Mouse (Mus musculus) testis, adult 2 months (tissue): ENCODE measurements around the gene Col8a1. TPM values are rescaled to one million over a fixed set of nuclear protein-coding genes. Genes with fewer than 3 reads are reported as not detected.

Experiments
- H3K27ac ChIP-seq: fragments of 200-500 bp; 2 replicates; pipeline ENCODE4 v1.5.1; 2012; ENCODE audit warnings: low read depth, low read length; ENCODE audit not compliant: control insufficient read depth, insufficient read depth
- H3K27me3 ChIP-seq: fragments of 200-500 bp; 2 replicates; pipeline ENCODE4 v1.6.1; 2012; ENCODE audit warnings: mild to moderate bottlenecking, low read length, moderate library complexity; ENCODE audit not compliant: control insufficient read depth, insufficient read depth
- H3K36me3 ChIP-seq: fragments of 200-500 bp; 2 replicates; pipeline ENCODE4 v1.6.1; 2012; ENCODE audit warnings: mild to moderate bottlenecking, low read length; ENCODE audit not compliant: control insufficient read depth, insufficient read depth
- H3K4me1 ChIP-seq: fragments of 200-500 bp; 2 replicates; pipeline ENCODE4 v1.6.1; 2012; ENCODE audit warnings: low read length; ENCODE audit not compliant: control insufficient read depth, insufficient read depth
- H3K4me3 ChIP-seq: fragments of 200-500 bp; 2 replicates; pipeline ENCODE4 v1.5.1; 2012; ENCODE audit warnings: low read depth, mild to moderate bottlenecking, low read length, moderate library complexity, mixed read lengths; ENCODE audit not compliant: control insufficient read depth
- CTCF ChIP-seq: fragments of 200-500 bp; IDR thresholded peaks from 2 replicates; pipeline ENCODE4 v1.5.1; 2012; ENCODE audit warnings: low read depth, mild to moderate bottlenecking, inconsistent platforms, low read length, moderate library complexity; ENCODE audit not compliant: control insufficient read depth, insufficient read depth, insufficient replicate concordance
- POLR2A ChIP-seq: fragments of 200-500 bp; IDR thresholded peaks from 2 replicates; pipeline ENCODE4 v1.6.1; 2012; ENCODE audit warnings: low read depth, mild to moderate bottlenecking, inconsistent platforms, low read length, moderate library complexity; ENCODE audit not compliant: control insufficient read depth
- polyA plus RNA-seq: library from polyadenylated mRNA; depleted of rRNA; stranded (reverse); fragments of >200 nt; gene quantifications from 2 replicates; pipeline ENCODE4 v1.2.3, GENCODE M21; 2012

Col8a1 gene
- polyA plus RNA-seq, 1 experiment = 0.58 TPM

GRCm38 (mm10) chr16:57733545-57733944 lies 21.0 kb downstream of the Col8a1 start:
- H3K4me3 ChIP-seq = no peak overlapping the region
- H3K36me3 ChIP-seq = no peaks in the 10 kb centered on the region
- H3K4me1 ChIP-seq = no peaks in the 10 kb centered on the region
- H3K27me3 ChIP-seq = no peaks in the 10 kb centered on the region
- TF ChIP-seq POLR2A (no peak), CTCF (no peak)
- no peak overlapping the region for H3K27ac ChIP-seq

GRCm38 (mm10) chr16:57733139-57733538 lies 21.4 kb downstream of the Col8a1 start:
- no peak for TF ChIP-seq POLR2A
- no peak for TF ChIP-seq CTCF
- Histone ChIP-seq H3K36me3 (no peaks in the 10 kb centered on the region), H3K27me3 (no peaks in the 10 kb centered on the region), H3K4me3 (no peak overlapping the region), H3K27ac (no peak overlapping the region), H3K4me1 (no peaks in the 10 kb centered on the region)

- Histone ChIP-seq H3K36me3 (no peaks in the 10 kb centered on the region), H3K4me1 (peaks cover 2% of the 10 kb centered on the region; the same call in 1 of the 2 replicates), H3K4me3 (no peak overlapping the region), H3K27ac (no peak overlapping the region), H3K27me3 (no peaks in the 10 kb centered on the region)
- TF ChIP-seq CTCF (no peak), POLR2A (no peak)
These were observed 29.6 kb downstream of the Col8a1 start for GRCm38 (mm10) chr16:57724978-57725377.

GRCm38 (mm10) chr16:57718982-57719381 lies 35.6 kb downstream of the Col8a1 start:
- H3K4me1 ChIP-seq = no peaks in the 10 kb centered on the region
- H3K36me3 ChIP-seq = no peaks in the 10 kb centered on the region
- TF ChIP-seq CTCF = no peak
- TF ChIP-seq POLR2A = no peak
- H3K27ac ChIP-seq = no peak overlapping the region
- no peaks in the 10 kb centered on the region for H3K27me3 ChIP-seq
- no peak overlapping the region for H3K4me3 ChIP-seq

- H3K27ac ChIP-seq = no peak overlapping the region
- H3K4me3 ChIP-seq = no peak overlapping the region
- H3K27me3 ChIP-seq = no peaks in the 10 kb centered on the region
- H3K36me3 ChIP-seq = no peaks in the 10 kb centered on the region
- H3K4me1 ChIP-seq = no peaks in the 10 kb centered on the region
- no peak for TF ChIP-seq CTCF
- no peak for TF ChIP-seq POLR2A
These were observed 55.8 kb downstream of the Col8a1 start for GRCm38 (mm10) chr16:57698733-57699132.

- H3K27me3 ChIP-seq = no peaks in the 10 kb centered on the region
- H3K4me3 ChIP-seq = no peak overlapping the region
- no peak overlapping the region for H3K27ac ChIP-seq
- H3K36me3 ChIP-seq = no peaks in the 10 kb centered on the region
- TF ChIP-seq POLR2A (no peak), CTCF (no peak)
- no peaks in the 10 kb centered on the region for H3K4me1 ChIP-seq
These were observed 59.8 kb downstream of the Col8a1 start for GRCm38 (mm10) chr16:57694694-57695093.

- H3K4me1 ChIP-seq = no peaks in the 10 kb centered on the region
- H3K27me3 ChIP-seq = no peaks in the 10 kb centered on the region
- TF ChIP-seq POLR2A (no peak), CTCF (no peak)
- H3K4me3 ChIP-seq = no peak overlapping the region
- no peak overlapping the region for H3K27ac ChIP-seq
- no peaks in the 10 kb centered on the region for H3K36me3 ChIP-seq
These were observed 60.5 kb downstream of the Col8a1 start for GRCm38 (mm10) chr16:57693906-57694522.

- Histone ChIP-seq H3K27ac (no peak overlapping the region), H3K4me1 (no peaks in the 10 kb centered on the region), H3K4me3 (no peak overlapping the region), H3K27me3 (no peaks in the 10 kb centered on the region), H3K36me3 (no peaks in the 10 kb centered on the region)
- TF ChIP-seq POLR2A (no peak), CTCF (no peak)
These were observed 68.6 kb downstream of the Col8a1 start for GRCm38 (mm10) chr16:57685790-57686399.
